Mouse (Mus musculus) erythroblast, embryonic 14.5 days (primary cell): ENCODE data around the gene 9930104L06Rik.

Source experiments
- GATA1 ChIP-seq: IDR thresholded peaks from 2 replicates; pipeline ENCODE4 v1.6.1; 2012; ENCODE audit warnings: low read length, inconsistent platforms, mixed read lengths
- TAL1 ChIP-seq: IDR thresholded peaks from 3 replicates; pipeline ENCODE4 v1.6.1; 2012; ENCODE audit warnings: low read length, inconsistent platforms, mixed read lengths

GRCm38 (mm10) chr4:124984871-124985670, 48.2 kb downstream of the 9930104L06Rik start:
- TF ChIP-seq GATA1 (no peak), TAL1 (no peak)
